Mouse (Mus musculus) heart, postnatal 0 days (tissue): Measurements from ENCODE around the gene Slc35f3. TPM values are rescaled to one million over a fixed set of nuclear protein-coding genes. Genes with fewer than 3 reads are reported as not detected.
A peak's percentile ranks its signal among the peaks of the same experiment; 100 is the strongest.

Experiments used
- ATAC-seq: fragments of 200-750 bp; cut with Nextera tagmentation; 2 replicates; pipeline ENCODE4 v1.8.0; 2017; ENCODE audit warnings: low read depth, moderate number of reproducible peaks, moderate library complexity; ENCODE audit not compliant: insufficient read depth
- DNase-seq: peaks from one replicate; pipeline ENCODE4 v3.0.0-alpha.2; 2016; ENCODE audit warnings: low spot score
- H3K27ac ChIP-seq: fragments of 300-500 bp; sonication (generic); 2 replicates; pipeline ENCODE4 v1.5.1; 2014; ENCODE audit warnings: low read depth, mild to moderate bottlenecking
- H3K27me3 ChIP-seq: fragments of 300-500 bp; sonication (generic); 2 replicates; pipeline ENCODE4 v1.6.1; 2014; ENCODE audit warnings: low read length, mixed read lengths; ENCODE audit not compliant: control insufficient read depth, insufficient read depth
- H3K36me3 ChIP-seq: fragments of 300-500 bp; sonication (generic); replicated peaks from 2 replicates; pipeline ENCODE4 v1.6.1; 2014; ENCODE audit warnings: low read length, mixed read lengths; ENCODE audit not compliant: control insufficient read depth, insufficient read depth
- H3K4me1 ChIP-seq: fragments of 300-500 bp; sonication (generic); 2 replicates; pipeline ENCODE4 v1.6.1; 2014; ENCODE audit warnings: antibody characterized with exemption; ENCODE audit not compliant: control insufficient read depth, insufficient read depth
- H3K4me2 ChIP-seq: fragments of 300-500 bp; sonication (generic); 2 replicates; pipeline ENCODE4 v1.6.1; 2014; ENCODE audit warnings: low read depth, mild to moderate bottlenecking, low read length, moderate library complexity
- H3K4me3 ChIP-seq: fragments of 300-500 bp; sonication (generic); 2 replicates; pipeline ENCODE4 v1.5.1; 2014; ENCODE audit warnings: low read depth, low read length
- H3K9ac ChIP-seq: fragments of 300-500 bp; sonication (generic); replicated peaks from 2 replicates; pipeline ENCODE4 v1.6.1; 2014; ENCODE audit warnings: low read depth, low read length, mixed read lengths
- H3K9me3 ChIP-seq: fragments of 300-500 bp; sonication (generic); replicated peaks from 2 replicates; pipeline ENCODE4 v1.6.1; 2016; ENCODE audit warnings: low read length; ENCODE audit not compliant: control insufficient read depth
- CTCF ChIP-seq: IDR thresholded peaks from 2 replicates; pipeline ENCODE4 v1.5.1; 2016; ENCODE audit warnings: antibody characterized with exemption, control low read depth, low read depth
- EP300 ChIP-seq: IDR thresholded peaks from 2 replicates; pipeline ENCODE4 v1.6.1; 2016; ENCODE audit warnings: antibody characterized with exemption, low read depth
- WGBS: fragments of 180-500 bp; shearing (Covaris S2); extraction: QIAGEN DNeasy Blood & Tissue Kit; methylation state at CpG from one replicate; pipeline ENCODE4 v1.1.7; 2014; 5-methylcytosine and 5-hydroxymethylcytosine counted together
- polyA plus RNA-seq: library from polyadenylated mRNA; unstranded; fragments of >200 nt; fragmentation: Nextera tagmentation; extraction: Ambion mirVana; gene quantifications from 2 replicates; pipeline ENCODE4 v1.2.1, GENCODE M21; 2015
- total RNA-seq: library from RNA; depleted of rRNA; stranded (reverse); fragments of >200 nt; gene quantifications from 2 replicates; pipeline ENCODE4 v1.2.3, GENCODE M21; 2014; ENCODE audit warnings: low replicate concordance; rRNA removed

The Slc35f3 gene
- total and polyA plus RNA-seq, 2 experiments from 2014 or later = not detected

DNA sequence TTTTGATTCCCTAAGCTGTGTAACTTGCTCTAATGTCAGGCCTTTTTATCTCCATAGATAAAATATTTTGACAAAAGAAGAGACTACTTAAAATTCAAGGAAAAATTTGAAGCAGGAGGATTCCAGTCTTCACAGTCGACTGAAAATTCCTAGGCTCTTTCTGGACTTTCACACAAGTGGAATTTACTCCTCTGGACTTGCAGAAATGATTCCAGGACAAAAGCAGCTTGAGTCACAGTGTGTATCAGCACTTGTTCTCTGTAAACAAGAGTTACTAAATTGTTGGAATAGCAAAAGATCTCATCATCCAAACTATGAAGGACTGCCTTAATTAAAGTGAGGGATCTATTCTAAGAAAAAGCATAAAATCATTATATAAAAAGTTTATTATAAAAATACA is 126.6 kb downstream of the Slc35f3 start:
- Histone ChIP-seq H3K27ac (no peak overlapping the region), H3K9me3 (no peaks in the 10 kb centered on the region), H3K4me2 (no peak overlapping the region), H3K36me3 (peaks cover 47% of the 10 kb centered on the region), H3K9ac (no peak overlapping the region), H3K4me3 (no peak overlapping the region), H3K4me1 (peaks cover 12% of the 10 kb centered on the region; the same call in 1 of the 2 replicates), H3K27me3 (no peaks in the 10 kb centered on the region)
- no peak for DNase-seq
- TF ChIP-seq EP300 (no peak), CTCF (no peak)
- 63% methylated on average over 1 of the region's 1 CpGs for WGBS
- ATAC-seq = no peak

DNA sequence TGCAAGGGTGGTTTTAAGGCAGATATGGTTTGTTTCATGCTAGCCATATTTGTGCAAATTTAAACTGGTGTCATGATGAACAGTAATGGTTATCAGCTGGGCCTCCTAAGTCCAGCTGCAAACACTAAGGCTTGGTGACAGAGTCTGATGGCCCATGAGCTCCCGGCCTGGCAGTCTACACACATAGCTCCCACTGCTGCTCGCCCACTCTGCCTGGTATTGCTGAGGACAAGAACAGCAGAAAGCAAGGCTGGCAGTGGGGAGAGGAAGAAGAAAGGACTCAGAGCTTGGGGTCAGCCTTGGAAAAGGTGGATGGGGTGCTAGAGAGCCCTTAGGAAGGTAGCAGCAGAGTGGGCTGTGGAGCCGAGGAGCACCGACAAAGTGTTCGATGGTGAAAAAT is 131.3 kb downstream of the Slc35f3 start:
- DNase-seq (no peak), ATAC-seq (no peak)
- no peaks in the 10 kb centered on the region for H3K27me3 ChIP-seq
- H3K4me2 ChIP-seq = no peak overlapping the region
- TF ChIP-seq CTCF (no peak), EP300 (no peak)
- no peaks in the 10 kb centered on the region for H3K4me1 ChIP-seq
- peaks cover 79% of the 10 kb centered on the region for H3K36me3 ChIP-seq
- H3K4me3 ChIP-seq = no peak overlapping the region
- H3K9ac ChIP-seq = no peak overlapping the region
- 83% methylated on average over 5 of the region's 5 CpGs for WGBS
- no peak overlapping the region for H3K27ac ChIP-seq
- H3K9me3 ChIP-seq = no peaks in the 10 kb centered on the region

DNA sequence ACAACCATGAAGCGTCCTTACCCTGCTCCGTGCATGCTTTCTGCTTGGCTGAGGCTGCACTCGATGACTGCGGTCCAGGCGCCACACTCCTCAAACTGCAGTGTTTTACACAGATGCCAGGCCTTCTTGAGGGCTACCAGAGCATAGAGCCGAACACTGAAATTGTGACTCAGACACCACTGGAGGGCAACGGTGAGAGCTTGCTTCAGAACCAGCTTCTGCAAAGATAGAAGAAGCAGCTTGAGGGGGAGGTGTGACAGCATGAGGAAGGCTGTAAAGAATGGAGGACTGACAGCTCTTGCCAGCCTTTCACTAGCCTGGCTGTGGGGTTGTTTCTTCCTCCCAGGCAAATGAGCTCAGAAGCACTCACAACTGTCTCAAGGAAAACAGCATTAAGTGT is 135.5 kb downstream of the Slc35f3 start:
- H3K9ac ChIP-seq = no peak overlapping the region
- H3K4me1 ChIP-seq = no peaks in the 10 kb centered on the region
- H3K27me3 ChIP-seq = no peaks in the 10 kb centered on the region
- peaks cover 82% of the 10 kb centered on the region for H3K36me3 ChIP-seq
- no peak overlapping the region for H3K4me2 ChIP-seq
- ATAC-seq (no peak), DNase-seq (no peak)
- no peak overlapping the region for H3K4me3 ChIP-seq
- TF ChIP-seq CTCF (no peak), EP300 (no peak)
- H3K9me3 ChIP-seq = no peaks in the 10 kb centered on the region
- no peak overlapping the region for H3K27ac ChIP-seq
- 71% methylated on average over 7 of the region's 7 CpGs for WGBS

DNA sequence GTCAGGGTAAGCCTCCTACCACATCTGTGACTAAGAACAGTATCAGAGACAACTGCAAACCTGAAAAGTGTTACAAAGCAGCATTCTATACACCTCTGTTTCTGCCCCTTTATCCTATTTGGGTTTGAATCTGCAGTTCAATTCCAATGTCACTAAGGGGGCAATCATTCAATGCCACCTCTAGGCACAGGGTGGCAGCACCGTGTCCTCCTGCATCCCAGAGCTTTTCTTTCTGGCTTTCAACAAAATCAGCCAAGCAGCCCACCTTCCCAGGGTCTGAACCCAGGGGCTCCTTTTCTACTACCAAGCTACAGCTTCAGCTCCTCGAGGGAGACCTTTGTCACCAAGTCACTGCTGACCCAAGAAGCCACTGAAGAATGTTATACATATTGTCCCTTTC is 140.6 kb downstream of the Slc35f3 start:
- H3K4me3 ChIP-seq = no peak overlapping the region
- no peak for DNase-seq
- 71% methylated on average over 2 of the region's 2 CpGs for WGBS
- H3K36me3 ChIP-seq = peaks cover 70% of the 10 kb centered on the region
- no peak overlapping the region for H3K4me2 ChIP-seq
- no peak overlapping the region for H3K9ac ChIP-seq
- H3K4me1 ChIP-seq = no peaks in the 10 kb centered on the region
- no peaks in the 10 kb centered on the region for H3K27me3 ChIP-seq
- no peak for ATAC-seq
- TF ChIP-seq CTCF = peak; percentile 18; the same call in 1 of the 2 replicates
- TF ChIP-seq EP300 = no peak
- no peak overlapping the region for H3K27ac ChIP-seq
- no peaks in the 10 kb centered on the region for H3K9me3 ChIP-seq

Other genes starting within 250 kb of the Slc35f3 start
- 26.1 and 29.8 TPM in 2 replicates for gene Coa6, start 124.0 kb downstream of the Slc35f3 start, total RNA-seq
- 69.8 and 76.2 TPM in 2 replicates for gene Coa6, start 124.0 kb downstream of the Slc35f3 start, polyA plus RNA-seq
- gene Tarbp1, start 176.5 kb downstream of the Slc35f3 start, total RNA-seq = 5.6 and 7.3 TPM in 2 replicates
- gene Tarbp1, start 176.5 kb downstream of the Slc35f3 start, polyA plus RNA-seq = 0.73 and 0.92 TPM in 2 replicates